Mouse (Mus musculus): ENCODE results near the gene Sema4c. TPM values are rescaled to one million over a fixed set of nuclear protein-coding genes. Genes with fewer than 3 reads are reported as not detected.

The Sema4c gene
- polyA plus RNA-seq, 1 experiment from 2014 or later: 2.0 TPM

GRCm38 (mm10) chr1:36580384-36581207, 22.4 kb upstream of the Sema4c start:
- DNase-seq (peak; percentile 44), ATAC-seq (peak; percentile 78)
- Histone ChIP-seq H3K9me3 (ENCODE audit: low read length) (no peaks in the 10 kb centered on the region), H3K27ac (ENCODE audit: low read depth) (peak overlapping the region; percentile 57; the same call in 1 of the 2 replicates), H3K4me1 (ENCODE audit: insufficient read depth) (peaks cover 18% of the 10 kb centered on the region), H3K36me3 (replicated peaks; ENCODE audit: insufficient read depth, low read length) (no peaks in the 10 kb centered on the region), H3K4me3 (ENCODE audit: low read depth, low read length) (peak overlapping the region; percentile 26; the same call in 1 of the 2 replicates), H3K4me2 (ENCODE audit: low read depth, low read length) (peak overlapping the region; percentile 65), H3K9ac (replicated peaks) (peak overlapping the region; percentile 41; the same call in 1 of the 2 replicates), H3K27me3 (ENCODE audit: insufficient read depth, low read length) (0 out of 2 replicates have a peak, but pooled peaks cover 2% of the 10 kb centered on the region)
- no peak for TF ChIP-seq CTCF (IDR thresholded peaks at IDR 0.05; ENCODE audit: low read depth)
- no peak for TF ChIP-seq EP300 (IDR thresholded peaks at IDR 0.05; ENCODE audit: low read depth)
- 8% methylated on average over 17 of the region's 17 CpGs for WGBS (ENCODE audit: insufficient replicate concordance)

DNA sequence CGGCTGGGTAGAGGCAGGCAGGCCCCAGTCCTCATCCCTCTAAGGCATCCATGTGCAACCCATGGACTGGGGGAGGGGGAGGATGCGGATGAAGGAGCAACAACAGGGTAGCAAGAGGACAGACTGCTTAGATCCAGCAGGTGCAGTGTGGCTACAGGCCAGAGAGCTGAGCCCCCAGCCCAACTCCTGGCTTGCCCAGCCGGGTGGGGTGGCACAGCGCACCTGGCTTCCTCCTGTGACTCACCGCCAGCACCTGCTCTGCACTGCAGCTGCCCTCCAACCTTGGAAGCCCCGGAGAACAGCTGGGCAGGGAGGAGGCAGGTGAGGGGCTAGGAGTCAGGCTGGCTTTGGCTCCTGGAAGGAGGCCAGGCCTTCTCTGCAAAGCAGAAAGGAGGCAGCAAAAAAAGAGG, 21.8 kb upstream of the Sema4c start:
- peaks cover 22% of the 10 kb centered on the region for H3K4me1 ChIP-seq (ENCODE audit: insufficient read depth)
- 57% methylated on average over 6 of the region's 6 CpGs for WGBS (ENCODE audit: insufficient replicate concordance)
- H3K9me3 ChIP-seq (ENCODE audit: low read length): no peaks in the 10 kb centered on the region
- H3K4me2 ChIP-seq (ENCODE audit: low read depth, low read length): peak overlapping the region; percentile 65
- 0 out of 2 replicates have a peak, but pooled peaks cover 2% of the 10 kb centered on the region for H3K27me3 ChIP-seq (ENCODE audit: insufficient read depth, low read length)
- DNase-seq (no peak), ATAC-seq (no peak; the same call in 1 of the 2 replicates)
- no peaks in the 10 kb centered on the region for H3K36me3 ChIP-seq (replicated peaks; ENCODE audit: insufficient read depth, low read length)
- no peak overlapping the region for H3K4me3 ChIP-seq (ENCODE audit: low read depth, low read length)
- H3K9ac ChIP-seq (replicated peaks): no peak overlapping the region; the same call in 1 of the 2 replicates
- TF ChIP-seq EP300 (IDR thresholded peaks at IDR 0.05; ENCODE audit: low read depth): no peak
- no peak for TF ChIP-seq CTCF (IDR thresholded peaks at IDR 0.05; ENCODE audit: low read depth)
- 0 out of 2 replicates have a peak overlapping the region, but pooled peaks have one; percentile 57 for H3K27ac ChIP-seq (ENCODE audit: low read depth)

GRCm38 (mm10) chr1:36576991-36577675, 19.0 kb upstream of the Sema4c start:
- Histone ChIP-seq H3K9me3 (ENCODE audit: low read length) (no peaks in the 10 kb centered on the region), H3K4me3 (ENCODE audit: low read depth, low read length) (no peak overlapping the region), H3K27me3 (ENCODE audit: insufficient read depth, low read length) (0 out of 2 replicates have a peak, but pooled peaks cover 2% of the 10 kb centered on the region), H3K4me1 (ENCODE audit: insufficient read depth) (peaks cover 22% of the 10 kb centered on the region), H3K9ac (replicated peaks) (no peak overlapping the region), H3K36me3 (replicated peaks; ENCODE audit: insufficient read depth, low read length) (no peaks in the 10 kb centered on the region), H3K4me2 (ENCODE audit: low read depth, low read length) (no peak overlapping the region), H3K27ac (ENCODE audit: low read depth) (no peak overlapping the region)
- TF ChIP-seq CTCF (IDR thresholded peaks at IDR 0.05; ENCODE audit: low read depth): no peak
- TF ChIP-seq EP300 (IDR thresholded peaks at IDR 0.05; ENCODE audit: low read depth): no peak
- DNase-seq (no peak), ATAC-seq (no peak)
- 67% methylated on average over 6 of the region's 6 CpGs for WGBS (ENCODE audit: insufficient replicate concordance)

- Histone ChIP-seq H3K27me3 (ENCODE audit: insufficient read depth, low read length) (0 out of 2 replicates have a peak, but pooled peaks cover 2% of the 10 kb centered on the region), H3K4me3 (ENCODE audit: low read depth, low read length) (no peak overlapping the region), H3K9ac (replicated peaks) (no peak overlapping the region), H3K27ac (ENCODE audit: low read depth) (no peak overlapping the region), H3K4me1 (ENCODE audit: insufficient read depth) (peaks cover 20% of the 10 kb centered on the region), H3K36me3 (replicated peaks; ENCODE audit: insufficient read depth, low read length) (no peaks in the 10 kb centered on the region), H3K9me3 (ENCODE audit: low read length) (no peaks in the 10 kb centered on the region), H3K4me2 (ENCODE audit: low read depth, low read length) (no peak overlapping the region)
- WGBS (ENCODE audit: insufficient replicate concordance): 58% methylated on average over 6 of the region's 6 CpGs
- ATAC-seq (no peak), DNase-seq (no peak)
- no peak for TF ChIP-seq CTCF (IDR thresholded peaks at IDR 0.05; ENCODE audit: low read depth)
- no peak for TF ChIP-seq EP300 (IDR thresholded peaks at IDR 0.05; ENCODE audit: low read depth)
Measured at GRCm38 (mm10) chr1:36575347-36575746, 17.2 kb upstream of the Sema4c start.

- Histone ChIP-seq H3K27ac (ENCODE audit: low read depth) (peak overlapping the region; percentile 44; the same call in 1 of the 2 replicates), H3K9ac (replicated peaks) (no peak overlapping the region)
Measured at GRCm38 (mm10) chr1:36574196-36574955, 16.2 kb upstream of the Sema4c start.

More at GRCm38 (mm10) chr1:36574196-36574955, 16.2 kb upstream of the Sema4c start:
- Histone ChIP-seq H3K4me1 (ENCODE audit: insufficient read depth) (peaks cover 16% of the 10 kb centered on the region), H3K4me2 (ENCODE audit: low read depth, low read length) (no peak overlapping the region), H3K9me3 (ENCODE audit: low read length) (no peaks in the 10 kb centered on the region), H3K27me3 (ENCODE audit: insufficient read depth, low read length) (0 out of 2 replicates have a peak, but pooled peaks cover 2% of the 10 kb centered on the region), H3K4me3 (ENCODE audit: low read depth, low read length) (no peak overlapping the region), H3K36me3 (replicated peaks; ENCODE audit: insufficient read depth, low read length) (no peaks in the 10 kb centered on the region)
- 80% methylated on average over 5 of the region's 5 CpGs for WGBS (ENCODE audit: insufficient replicate concordance)
- TF ChIP-seq EP300 (IDR thresholded peaks at IDR 0.05; ENCODE audit: low read depth) (no peak), CTCF (IDR thresholded peaks at IDR 0.05; ENCODE audit: low read depth) (no peak)
- DNase-seq (no peak), ATAC-seq (no peak)

Measured in liver, postnatal 0 days (tissue).